Mouse (Mus musculus) midbrain, embryonic 14.5 days (tissue): ENCODE data around the gene Arhgef12. TPM values are rescaled to one million over a fixed set of nuclear protein-coding genes. Genes with fewer than 3 reads are reported as not detected.
A peak's percentile ranks its signal among the peaks of the same experiment; 100 is the strongest.

ENCODE experiments used
- ATAC-seq: fragments of 200-750 bp; cut with Nextera tagmentation; 2 replicates; pipeline ENCODE4 v1.8.0; 2017; ENCODE audit warnings: moderate number of reproducible peaks, moderate library complexity; ENCODE audit not compliant: low FRiP score, low TSS enrichment
- DNase-seq: peaks from one replicate; pipeline ENCODE4 v3.0.0-alpha.2; 2015
- H3K27ac ChIP-seq: fragments of 300-500 bp; sonication (generic); replicated peaks from 2 replicates; pipeline ENCODE4 v1.5.1; 2014; ENCODE audit warnings: mild to moderate bottlenecking, low read depth, low read length, moderate library complexity
- H3K27me3 ChIP-seq: fragments of 300-500 bp; sonication (generic); 2 replicates; pipeline ENCODE4 v1.6.1; 2014; ENCODE audit warnings: low read length, control low read depth, mixed read lengths; ENCODE audit not compliant: control insufficient read depth, insufficient read depth
- H3K36me3 ChIP-seq: fragments of 300-500 bp; sonication (generic); 2 replicates; pipeline ENCODE4 v1.6.1; 2014; ENCODE audit warnings: low read length, control low read depth; ENCODE audit not compliant: control insufficient read depth, insufficient read depth
- H3K4me1 ChIP-seq: fragments of 300-500 bp; sonication (generic); 2 replicates; pipeline ENCODE4 v1.6.1; 2014; ENCODE audit warnings: mild to moderate bottlenecking, antibody characterized with exemption, low read length, control low read depth; ENCODE audit not compliant: control insufficient read depth, insufficient read depth
- H3K4me2 ChIP-seq: fragments of 300-500 bp; sonication (generic); 2 replicates; pipeline ENCODE4 v1.6.1; 2014; ENCODE audit warnings: mild to moderate bottlenecking, low read length, moderate library complexity
- H3K4me3 ChIP-seq: fragments of 300-500 bp; sonication (generic); replicated peaks from 2 replicates; pipeline ENCODE4 v1.5.1; 2014; ENCODE audit warnings: low read depth, low read length
- H3K9ac ChIP-seq: fragments of 300-500 bp; sonication (generic); replicated peaks from 2 replicates; pipeline ENCODE4 v1.6.1; 2014; ENCODE audit warnings: mild to moderate bottlenecking, low read length, moderate library complexity
- H3K9me3 ChIP-seq: fragments of 300-500 bp; sonication (generic); 2 replicates; pipeline ENCODE4 v1.6.1; 2016; ENCODE audit warnings: low read length, control low read depth, mixed read lengths; ENCODE audit not compliant: control insufficient read depth
- WGBS: fragments of 180-500 bp; shearing (Covaris S2); extraction: QIAGEN DNeasy Blood & Tissue Kit; methylation state at CpG from one replicate; pipeline ENCODE4 v1.1.7; 2014; 5-methylcytosine and 5-hydroxymethylcytosine counted together
- polyA plus RNA-seq: library from polyadenylated mRNA; unstranded; fragments of >200 nt; fragmentation: Nextera tagmentation; extraction: Ambion mirVana; gene quantifications from 2 replicates; pipeline ENCODE4 v1.2.1, GENCODE M21; 2014

Arhgef12 gene
- polyA plus RNA-seq, 1 experiment from 2014 or later = 38.6 TPM

GRCm38 (mm10) chr9:42958401-42958800 lies 148.6 kb downstream of the Arhgef12 start:
- no peak for ATAC-seq
- peak; percentile 41 for DNase-seq

GRCm38 (mm10) chr9:42948381-42948780 lies 158.7 kb downstream of the Arhgef12 start:
- H3K4me3 ChIP-seq = no peak overlapping the region
- H3K27ac ChIP-seq = no peak overlapping the region
- H3K36me3 ChIP-seq = no peaks in the 10 kb centered on the region
- H3K9ac ChIP-seq = no peak overlapping the region
- H3K4me1 ChIP-seq = peaks cover 2% of the 10 kb centered on the region
- ATAC-seq = no peak
- H3K9me3 ChIP-seq = no peaks in the 10 kb centered on the region
- no peak overlapping the region for H3K4me2 ChIP-seq
- 81% methylated on average over 1 of the region's 1 CpGs for WGBS
- no peak for DNase-seq
- H3K27me3 ChIP-seq = no peaks in the 10 kb centered on the region

More at GRCm38 (mm10) chr9:42958401-42958800, 148.6 kb downstream of the Arhgef12 start:
- no peaks in the 10 kb centered on the region for H3K9me3 ChIP-seq
- H3K4me2 ChIP-seq = no peak overlapping the region
- no peaks in the 10 kb centered on the region for H3K4me1 ChIP-seq
- H3K27me3 ChIP-seq = no peaks in the 10 kb centered on the region
- H3K4me3 ChIP-seq = no peak overlapping the region
- WGBS = 39% methylated on average over 7 of the region's 7 CpGs
- H3K36me3 ChIP-seq = no peaks in the 10 kb centered on the region
- H3K9ac ChIP-seq = no peak overlapping the region
- H3K27ac ChIP-seq = no peak overlapping the region

- no peak overlapping the region for H3K4me3 ChIP-seq
- 79% methylated on average over 7 of the region's 7 CpGs for WGBS
- DNase-seq (no peak), ATAC-seq (no peak)
- no peak overlapping the region for H3K4me2 ChIP-seq
- no peak overlapping the region for H3K9ac ChIP-seq
- no peaks in the 10 kb centered on the region for H3K27me3 ChIP-seq
- no peaks in the 10 kb centered on the region for H3K36me3 ChIP-seq
- H3K27ac ChIP-seq = no peak overlapping the region
- peaks cover 10% of the 10 kb centered on the region for H3K4me1 ChIP-seq
- no peaks in the 10 kb centered on the region for H3K9me3 ChIP-seq
Measured at GRCm38 (mm10) chr9:42945174-42945573, 161.9 kb downstream of the Arhgef12 start.

- Histone ChIP-seq H3K4me1 (peaks cover 14% of the 10 kb centered on the region), H3K9me3 (no peaks in the 10 kb centered on the region), H3K9ac (peak overlapping the region; percentile 91), H3K27ac (peak overlapping the region; percentile 63; the same call in 1 of the 2 replicates), H3K27me3 (no peaks in the 10 kb centered on the region), H3K4me3 (peak overlapping the region; percentile 82), H3K36me3 (no peaks in the 10 kb centered on the region), H3K4me2 (peak overlapping the region; percentile 92)
- ATAC-seq = peak; percentile 92
- DNase-seq = peak; percentile 95
- WGBS = 2% methylated on average over 52 of the region's 52 CpGs
Measured at GRCm38 (mm10) chr9:42944536-42945006, 162.5 kb downstream of the Arhgef12 start.

- WGBS = 1% methylated on average over 64 of the region's 68 CpGs
- Histone ChIP-seq H3K36me3 (no peaks in the 10 kb centered on the region), H3K27ac (peak within 1 kb of the TSS; percentile 75), H3K4me1 (peaks cover 14% of the 10 kb centered on the region), H3K4me2 (peak within 1 kb of the TSS; percentile 92), H3K9ac (peak within 1 kb of the TSS; percentile 91), H3K4me3 (peak within 1 kb of the TSS; percentile 82), H3K27me3 (no peaks in the 10 kb centered on the region), H3K9me3 (no peaks in the 10 kb centered on the region)
- DNase-seq (peak; percentile 62), ATAC-seq (peak; percentile 90)
Measured at GRCm38 (mm10) chr9:42943781-42944535, 163.1 kb downstream of the Arhgef12 start, which contains the start of gene Grik4. Gene Grik4 (minus strand): TSS chr9:42944493.

GRCm38 (mm10) chr9:42943057-42943529 lies 163.9 kb downstream of the Arhgef12 start:
- Histone ChIP-seq H3K4me2 (peak overlapping the region; percentile 92), H3K36me3 (no peaks in the 10 kb centered on the region), H3K27ac (peak overlapping the region; percentile 17; the same call in 1 of the 2 replicates), H3K4me3 (peak overlapping the region; percentile 82), H3K27me3 (no peaks in the 10 kb centered on the region), H3K9me3 (no peaks in the 10 kb centered on the region), H3K9ac (peak overlapping the region; percentile 91), H3K4me1 (peaks cover 14% of the 10 kb centered on the region)
- 4% methylated on average over 9 of the region's 9 CpGs for WGBS
- peak; percentile 71 for DNase-seq
- peak; percentile 53; the same call in 1 of the 2 replicates for ATAC-seq

- Histone ChIP-seq H3K36me3 (no peaks in the 10 kb centered on the region), H3K4me1 (peaks cover 14% of the 10 kb centered on the region), H3K4me3 (no peak overlapping the region), H3K27ac (no peak overlapping the region), H3K4me2 (peak overlapping the region; percentile 92), H3K27me3 (no peaks in the 10 kb centered on the region), H3K9me3 (no peaks in the 10 kb centered on the region), H3K9ac (peak overlapping the region; percentile 91; the same call in 1 of the 2 replicates)
- 50% methylated on average over 4 of the region's 4 CpGs for WGBS
- no peak for DNase-seq
- ATAC-seq = no peak
Measured at GRCm38 (mm10) chr9:42942148-42942547, 164.9 kb downstream of the Arhgef12 start.

GRCm38 (mm10) chr9:42932146-42932545 lies 174.9 kb downstream of the Arhgef12 start:
- no peaks in the 10 kb centered on the region for H3K9me3 ChIP-seq
- H3K36me3 ChIP-seq = no peaks in the 10 kb centered on the region
- DNase-seq (no peak), ATAC-seq (no peak)
- no peaks in the 10 kb centered on the region for H3K4me1 ChIP-seq
- H3K4me2 ChIP-seq = no peak overlapping the region
- H3K27me3 ChIP-seq = no peaks in the 10 kb centered on the region
- H3K4me3 ChIP-seq = no peak overlapping the region
- H3K9ac ChIP-seq = no peak overlapping the region
- WGBS = 65% methylated on average over 7 of the region's 7 CpGs
- H3K27ac ChIP-seq = no peak overlapping the region
